Mouse (Mus musculus) liver, embryonic 13.5 days (tissue): Measurements from ENCODE around the gene Aurka. TPM values are rescaled to one million over a fixed set of nuclear protein-coding genes. Genes with fewer than 3 reads are reported as not detected.

Experiments used
- ATAC-seq: fragments of 200-750 bp; cut with Nextera tagmentation; 2 replicates; pipeline ENCODE4 v1.8.0; 2017; ENCODE audit warnings: low read depth, mild to moderate bottlenecking, moderate number of reproducible peaks, moderate library complexity
- DNase-seq: peaks from one replicate; pipeline ENCODE4 v3.0.0; 2022
- H3K27ac ChIP-seq: fragments of 300-500 bp; sonication (generic); 2 replicates; pipeline ENCODE4 v1.5.1; 2015; ENCODE audit warnings: moderate library complexity, mild to moderate bottlenecking, inconsistent platforms
- H3K27me3 ChIP-seq: fragments of 300-500 bp; sonication (generic); 2 replicates; pipeline ENCODE4 v1.6.1; 2015; ENCODE audit warnings: mild to moderate bottlenecking, inconsistent platforms
- H3K36me3 ChIP-seq: fragments of 300-500 bp; sonication (generic); 2 replicates; pipeline ENCODE4 v1.6.1; 2015; ENCODE audit warnings: mild to moderate bottlenecking, inconsistent platforms
- H3K4me1 ChIP-seq: fragments of 300-500 bp; sonication (generic); replicated peaks from 2 replicates; pipeline ENCODE4 v1.6.1; 2015; ENCODE audit warnings: inconsistent platforms
- H3K4me2 ChIP-seq: fragments of 300-500 bp; sonication (generic); 2 replicates; pipeline ENCODE4 v1.6.1; 2015; ENCODE audit warnings: inconsistent platforms, mild to moderate bottlenecking, moderate library complexity
- H3K4me3 ChIP-seq: fragments of 300-500 bp; sonication (generic); replicated peaks from 2 replicates; pipeline ENCODE4 v1.5.1; 2015; ENCODE audit warnings: mild to moderate bottlenecking, inconsistent platforms
- H3K9ac ChIP-seq: fragments of 300-500 bp; sonication (generic); 2 replicates; pipeline ENCODE4 v1.6.1; 2015; ENCODE audit warnings: mild to moderate bottlenecking, inconsistent platforms
- H3K9me3 ChIP-seq: fragments of 300-500 bp; sonication (generic); replicated peaks from 2 replicates; pipeline ENCODE4 v1.6.1; 2016; ENCODE audit warnings: inconsistent platforms
- WGBS: fragments of 180-500 bp; shearing (Covaris S2); methylation state at CpG from one replicate; pipeline ENCODE4 v1.1.7; 2015; ENCODE audit not compliant: insufficient replicate concordance; 5-methylcytosine and 5-hydroxymethylcytosine counted together
- polyA plus RNA-seq: library from polyadenylated mRNA; unstranded; fragments of >200 nt; fragmentation: Nextera tagmentation; extraction: Ambion mirVana; gene quantifications from 2 replicates; pipeline ENCODE4 v1.2.1, GENCODE M21; 2015

The Aurka gene
- polyA plus RNA-seq, 1 experiment from 2014 or later = 142 TPM

DNA sequence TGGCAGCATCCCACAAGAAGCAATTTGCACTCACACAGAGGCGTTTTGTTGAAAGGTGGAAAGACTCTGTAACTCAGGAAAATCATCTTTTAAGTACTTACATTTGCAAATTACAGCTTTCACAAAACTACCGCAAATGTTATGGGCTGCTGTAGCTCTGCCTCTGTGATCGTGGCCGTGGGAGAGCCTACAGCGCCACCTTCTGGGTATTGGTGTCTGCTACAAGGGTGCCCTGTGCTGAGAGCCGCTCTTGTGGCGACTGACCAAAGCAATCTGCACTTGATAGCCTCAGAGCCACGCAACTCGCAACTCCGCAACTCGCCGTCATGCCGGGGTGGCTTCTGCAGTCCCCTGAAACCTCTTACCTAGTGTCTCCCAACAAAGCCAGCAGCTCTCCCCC is 41.2 kb downstream of the Aurka start:
- Histone ChIP-seq H3K4me1 (no peaks in the 10 kb centered on the region), H3K27ac (no peak overlapping the region), H3K36me3 (no peaks in the 10 kb centered on the region), H3K4me2 (no peak overlapping the region), H3K9me3 (no peaks in the 10 kb centered on the region), H3K27me3 (peaks cover 34% of the 10 kb centered on the region), H3K4me3 (no peak overlapping the region), H3K9ac (no peak overlapping the region)
- ATAC-seq (peak; percentile 83), DNase-seq (peak; percentile 65)
- 5% methylated on average over 13 of the region's 13 CpGs for WGBS

GRCm38 (mm10) chr2:172328248-172328647 is 42.1 kb downstream of the Aurka start:
- 43% methylated on average over 8 of the region's 8 CpGs for WGBS
- Histone ChIP-seq H3K9me3 (no peaks in the 10 kb centered on the region), H3K9ac (no peak overlapping the region), H3K4me3 (no peak overlapping the region), H3K4me1 (no peaks in the 10 kb centered on the region), H3K27ac (no peak overlapping the region), H3K4me2 (no peak overlapping the region), H3K27me3 (peaks cover 32% of the 10 kb centered on the region), H3K36me3 (no peaks in the 10 kb centered on the region)
- no peak for DNase-seq
- no peak for ATAC-seq

DNA sequence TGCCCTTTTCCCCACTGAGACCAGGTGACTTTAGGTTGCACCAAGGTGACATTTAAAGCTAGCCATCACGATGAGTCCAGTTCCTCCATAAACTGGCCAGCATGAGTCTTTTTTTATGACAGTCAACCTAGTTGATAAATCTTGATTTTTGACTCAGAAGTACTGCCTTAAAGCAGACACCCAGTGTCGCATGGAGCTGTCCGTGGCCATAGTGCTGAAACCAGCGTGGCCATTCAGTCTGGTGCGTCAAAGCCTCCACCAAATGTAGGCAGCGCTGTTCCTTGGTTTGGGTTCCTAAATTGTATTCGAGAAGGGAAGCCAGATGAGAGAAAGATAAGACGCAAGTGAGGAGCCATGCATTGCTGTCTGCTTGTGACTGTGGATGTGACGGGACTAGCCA is 49.5 kb downstream of the Aurka start:
- Histone ChIP-seq H3K9me3 (no peaks in the 10 kb centered on the region), H3K36me3 (no peaks in the 10 kb centered on the region), H3K27ac (no peak overlapping the region), H3K4me3 (no peak overlapping the region), H3K4me2 (no peak overlapping the region), H3K27me3 (peaks cover 15% of the 10 kb centered on the region; the same call in 1 of the 2 replicates), H3K4me1 (no peaks in the 10 kb centered on the region), H3K9ac (no peak overlapping the region)
- ATAC-seq (no peak; the same call in 1 of the 2 replicates), DNase-seq (peak; percentile 44)
- WGBS = 14% methylated on average over 9 of the region's 9 CpGs

DNA sequence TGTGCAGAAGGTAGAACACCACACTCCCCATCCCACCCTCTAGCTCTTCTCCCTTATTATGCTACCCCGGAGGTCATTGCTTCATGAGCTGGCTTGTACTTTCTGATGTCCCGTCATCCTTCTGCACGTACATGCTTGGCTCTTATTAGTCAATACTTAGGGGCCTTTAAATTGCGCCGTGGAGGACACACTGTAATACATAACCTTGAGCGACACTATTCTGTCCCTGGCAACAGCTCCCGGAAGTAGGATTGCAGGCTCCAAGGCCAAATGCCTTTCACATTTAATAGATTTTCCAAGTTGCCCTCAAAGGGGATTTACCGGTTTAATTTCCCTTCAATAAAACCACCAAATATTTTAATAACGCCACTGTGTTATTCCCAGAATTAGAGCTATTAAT is 58.6 kb downstream of the Aurka start:
- DNase-seq = no peak
- ATAC-seq = no peak
- no peak overlapping the region for H3K4me2 ChIP-seq
- H3K9me3 ChIP-seq = no peaks in the 10 kb centered on the region
- no peak overlapping the region for H3K9ac ChIP-seq
- no peak overlapping the region for H3K4me3 ChIP-seq
- no peak overlapping the region for H3K27ac ChIP-seq
- WGBS = 79% methylated on average over 9 of the region's 9 CpGs
- no peaks in the 10 kb centered on the region for H3K4me1 ChIP-seq
- peaks cover 13% of the 10 kb centered on the region for H3K27me3 ChIP-seq
- no peaks in the 10 kb centered on the region for H3K36me3 ChIP-seq

GRCm38 (mm10) chr2:172306544-172306943 is 63.8 kb downstream of the Aurka start:
- no peaks in the 10 kb centered on the region for H3K36me3 ChIP-seq
- H3K4me3 ChIP-seq = no peak overlapping the region
- ATAC-seq (no peak), DNase-seq (no peak)
- H3K27me3 ChIP-seq = peaks cover 14% of the 10 kb centered on the region
- peaks cover 9% of the 10 kb centered on the region; the same call in 1 of the 2 replicates for H3K4me1 ChIP-seq
- H3K4me2 ChIP-seq = no peak overlapping the region
- H3K9ac ChIP-seq = no peak overlapping the region
- H3K27ac ChIP-seq = no peak overlapping the region
- H3K9me3 ChIP-seq = no peaks in the 10 kb centered on the region
- WGBS = 48% methylated on average over 4 of the region's 4 CpGs

Other genes starting within 250 kb of the Aurka start
- 0.05 TPM in 1 of 2 replicates, not detected in the other for gene Mc3r, start 122.0 kb downstream of the Aurka start, polyA plus RNA-seq
- gene Fam210b, start 25.0 kb downstream of the Aurka start, polyA plus RNA-seq = 131 and 149 TPM in 2 replicates
- gene Cstf1, start 146 bp upstream of the Aurka start, polyA plus RNA-seq = 25.0 and 31.4 TPM in 2 replicates
- 0.61 and 0.78 TPM in 2 replicates for gene Cass4, start 23.3 kb upstream of the Aurka start, polyA plus RNA-seq
- gene Rtf2, start 70.0 kb upstream of the Aurka start, polyA plus RNA-seq = 48.8 and 54.4 TPM in 2 replicates
- 0.54 TPM in 2 replicates for gene Gcnt7, start 88.1 kb upstream of the Aurka start, polyA plus RNA-seq
- 0.28 TPM in 1 of 2 replicates, not detected in the other for gene Fam209, start 102.0 kb upstream of the Aurka start, polyA plus RNA-seq
- not detected in 2 replicates for gene Tfap2c, start 179.1 kb upstream of the Aurka start, polyA plus RNA-seq